Mouse (Mus musculus) testis, adult 2 months (tissue): ENCODE data around the gene Gm37240.

Source experiments
- CTCF ChIP-seq: fragments of 200-500 bp; IDR thresholded peaks from 2 replicates; pipeline ENCODE4 v1.5.1; 2012; ENCODE audit warnings: low read depth, mild to moderate bottlenecking, inconsistent platforms, low read length, moderate library complexity; ENCODE audit not compliant: control insufficient read depth, insufficient read depth, insufficient replicate concordance
- POLR2A ChIP-seq: fragments of 200-500 bp; IDR thresholded peaks from 2 replicates; pipeline ENCODE4 v1.6.1; 2012; ENCODE audit warnings: low read depth, mild to moderate bottlenecking, inconsistent platforms, low read length, moderate library complexity; ENCODE audit not compliant: control insufficient read depth

DNA sequence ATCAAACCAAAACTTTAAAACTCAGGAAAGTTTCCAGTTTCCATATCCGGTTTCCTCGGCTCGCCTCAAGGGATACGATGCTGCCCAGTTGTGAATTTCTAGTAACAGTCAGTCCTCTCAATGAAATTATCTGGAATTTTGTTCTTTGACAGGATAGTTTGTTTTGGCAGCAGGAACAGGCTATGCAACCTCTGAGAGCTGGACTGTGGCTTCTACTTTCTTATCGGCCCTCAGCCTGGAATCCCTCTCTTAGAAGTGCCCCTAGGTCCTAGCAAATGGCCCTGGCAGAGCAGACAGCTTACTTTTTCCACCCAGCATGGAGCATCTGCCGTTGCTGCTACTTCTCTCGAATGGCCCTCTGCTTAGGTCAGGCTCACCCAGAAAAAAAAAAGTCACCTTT is 755.4 kb downstream of the Gm37240 start:
- no peak for TF ChIP-seq CTCF
- TF ChIP-seq POLR2A: no peak
